Mouse (Mus musculus) adrenal gland, postnatal 4 days (tissue): ENCODE measurements around the gene Prr5. TPM values are rescaled to one million over a fixed set of nuclear protein-coding genes. Genes with fewer than 3 reads are reported as not detected.

Experiments used
- DNase-seq, 2 experiments: peaks; one replicate each; pipeline ENCODE4 v3.0.0; 2021 to 2022; ENCODE audit warnings: low spot score in 2 of 2, mixed read lengths in 2 of 2
- long read RNA-seq, 2 experiments: library from polyadenylated mRNA; stranded (forward); transcript quantifications; one replicate each; pipeline ENCODE4 v2.0.0; 2021
- total RNA-seq, 2 experiments: library from RNA; stranded (reverse); gene quantifications; 2 replicates each; pipeline ENCODE4 v1.2.3; 2021

Gene Prr5
- total RNA-seq: 10 to 100 TPM; 15.3 to 17.6 TPM
- long read RNA-seq, experiment 1, transcript Prr5-201 (8 exons, 1,830 nt): major isoform, 20 of 30 reads
- long read RNA-seq, experiment 1, partial matches to known transcripts: 2 of 30 reads
- long read RNA-seq, experiment 1, other reads (novel, unspliced or antisense): 8 of 30 reads
- long read RNA-seq, experiment 2, transcript Prr5-201 (8 exons, 1,830 nt): major isoform, 24 of 37 reads
- long read RNA-seq, experiment 2, partial matches to known transcripts: 5 of 37 reads
- long read RNA-seq, experiment 2, other reads (novel, unspliced or antisense): 6 of 37 reads

- no peak for DNase-seq
Observed at GRCm38 (mm10) chr15:84668938-84669747, at the start of gene Prr5. TSS of gene Prr5 (plus strand) at chr15:84669620.

GRCm38 (mm10) chr15:84620028-84620427 is 49.4 kb upstream of the Prr5 start:
- DNase-seq: no peak

GRCm38 (mm10) chr15:84621722-84622428 is 47.5 kb upstream of the Prr5 start:
- DNase-seq: no peak

- DNase-seq: peak in 1 of 2 experiments; percentile 56
Observed at GRCm38 (mm10) chr15:84624870-84625269, 44.5 kb upstream of the Prr5 start.

GRCm38 (mm10) chr15:84625712-84626414 is 43.6 kb upstream of the Prr5 start:
- no peak for DNase-seq

- DNase-seq: no peak
Observed at GRCm38 (mm10) chr15:84627308-84627707, 42.1 kb upstream of the Prr5 start.

- no peak for DNase-seq
Observed at GRCm38 (mm10) chr15:84629680-84630079, 39.7 kb upstream of the Prr5 start.

- DNase-seq: peak in 1 of 2 experiments; percentile 57
Observed at GRCm38 (mm10) chr15:84631560-84631959, 37.9 kb upstream of the Prr5 start.

GRCm38 (mm10) chr15:84634361-84634760 is 35.1 kb upstream of the Prr5 start:
- no peak for DNase-seq

GRCm38 (mm10) chr15:84638405-84638804 is 31.0 kb upstream of the Prr5 start:
- no peak for DNase-seq

- DNase-seq: no peak
Observed at GRCm38 (mm10) chr15:84639072-84639450, 30.4 kb upstream of the Prr5 start.

GRCm38 (mm10) chr15:84639451-84640136 is 29.8 kb upstream of the Prr5 start:
- no peak for DNase-seq

GRCm38 (mm10) chr15:84640722-84641121 is 28.7 kb upstream of the Prr5 start:
- no peak for DNase-seq

GRCm38 (mm10) chr15:84641127-84641526 is 28.3 kb upstream of the Prr5 start:
- DNase-seq: no peak

GRCm38 (mm10) chr15:84641948-84642347 is 27.5 kb upstream of the Prr5 start:
- DNase-seq: no peak

- DNase-seq: no peak
Observed at GRCm38 (mm10) chr15:84643178-84643577, 26.2 kb upstream of the Prr5 start.

- no peak for DNase-seq
Observed at GRCm38 (mm10) chr15:84651481-84651880, 17.9 kb upstream of the Prr5 start.

- DNase-seq: no peak
Observed at GRCm38 (mm10) chr15:84653151-84653550, 16.3 kb upstream of the Prr5 start.

- DNase-seq: peak in 1 of 2 experiments; percentile 48
Observed at GRCm38 (mm10) chr15:84653979-84654966, 15.1 kb upstream of the Prr5 start.
